ENCODE assay signal across 10 mouse cellular contexts in the genomic region with DNA sequence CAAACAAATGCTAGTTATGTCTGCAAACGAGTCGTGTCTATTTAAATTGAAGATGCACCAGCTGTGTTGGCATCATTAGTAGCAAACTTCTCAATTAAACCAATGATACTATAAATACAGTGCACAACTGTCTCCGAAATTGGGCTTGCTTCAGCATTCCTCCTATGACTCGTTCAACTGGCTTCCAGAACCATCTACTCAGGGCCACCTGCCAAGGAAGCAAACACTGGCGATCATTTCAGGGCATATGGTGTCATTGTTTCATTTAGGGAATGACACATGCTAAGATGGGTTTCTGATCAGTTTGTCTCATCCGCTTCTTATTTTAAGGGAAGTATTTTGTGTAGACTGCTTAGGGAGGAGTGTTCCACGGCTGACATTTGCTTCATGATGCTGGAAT.
DNase-seq lines count a peak whose midpoint lies in the region; ATAC-seq lines count a peak whose summit lies in the region.
"Had no signal": no experiment of that assay in that cellular context is flagged by ENCODE, and none has a peak within 500 bp of the region (broad histone marks: within the 10 kb centered on the region; RNA-seq: fewer than 3 reads in every experiment).

No protein-coding gene starts in this region.

- no peaks in the 10 kb centered on the region for H3K36me3 ChIP-seq in midbrain, embryonic 13.5 days
- H3K36me3 ChIP-seq: heart, embryonic 13.5 days had no signal

- H3K4me1 ChIP-seq in midbrain, embryonic 13.5 days (replicated peaks): no peaks in the 10 kb centered on the region
- H3K4me1 ChIP-seq: megakaryocyte, embryonic 14.5 days had no signal

- H3K27ac ChIP-seq in midbrain, embryonic 13.5 days: no peak overlapping the region
- H3K27ac ChIP-seq: heart, embryonic 13.5 days had no signal

- WGBS in midbrain, embryonic 13.5 days: 94% methylated on average over 7 of the region's 7 CpGs

- ATAC-seq in midbrain, embryonic 13.5 days: no peak

- peak; percentile 72 for DNase-seq in lung, postnatal 10 days
- no peak for DNase-seq in lung, adult 18-20 months
- DNase-seq in cerebellum, postnatal 14 days: peak; percentile 67 to 76
- DNase-seq in layer of hippocampus, adult 18-20 months (ENCODE audit: low spot score in 2 of 2): peak; percentile 73 to 86
- DNase-seq in right cerebral cortex, postnatal 36 days (ENCODE audit: low spot score in 2 of 2): peak; percentile 42 to 54
- no peak for DNase-seq in B cell, adult 2 months
- DNase-seq: embryo, embryonic 11 days had no signal

- H3K9me3 ChIP-seq in midbrain, embryonic 13.5 days: no peaks in the 10 kb centered on the region
- H3K9me3 ChIP-seq: heart, embryonic 13.5 days; megakaryocyte, embryonic 14.5 days had no signal

- no peak overlapping the region for H3K4me3 ChIP-seq in midbrain, embryonic 13.5 days (replicated peaks)
- H3K4me3 ChIP-seq: heart, embryonic 13.5 days; megakaryocyte, embryonic 14.5 days had no signal

- H3K4me2 ChIP-seq in midbrain, embryonic 13.5 days (replicated peaks): no peak overlapping the region
- H3K4me2 ChIP-seq: heart, embryonic 13.5 days had no signal

- H3K27me3 ChIP-seq in midbrain, embryonic 13.5 days: no peaks in the 10 kb centered on the region
- H3K27me3 ChIP-seq: heart, embryonic 13.5 days; megakaryocyte, embryonic 14.5 days had no signal

- H3K9ac ChIP-seq in midbrain, embryonic 13.5 days (replicated peaks): no peak overlapping the region
- H3K9ac ChIP-seq: heart, embryonic 13.5 days had no signal

Comparison
In these comparisons a context has a peak if more than half of its experiments do, and no peak if none do; other contexts are left out.
1. DNase-seq: peak in lung, postnatal 10 days (single experiment), cerebellum, postnatal 14 days (2 of 2), layer of hippocampus, adult 18-20 months (2 of 2) and right cerebral cortex, postnatal 36 days (2 of 2); none in lung, adult 18-20 months (0 of 2) and B cell, adult 2 months (0 of 2).